Mouse (Mus musculus): Measurements from ENCODE around the gene Vav3. TPM values are rescaled to one million over a fixed set of nuclear protein-coding genes. Genes with fewer than 3 reads are reported as not detected.

Vav3 gene
- polyA plus RNA-seq, 1 experiment from 2014 or later, result 25.6 TPM

Other genes starting within 250 kb of the Vav3 start
- gene Slc25a24, start 217.5 kb upstream of the Vav3 start, polyA plus RNA-seq (2014; fragmentation: Nextera tagmentation; extraction: Ambion mirVana), result 33.3 and 34.6 TPM in 2 replicates

Measured in hindbrain, embryonic 11.5 days (tissue).